Mouse (Mus musculus) lung, embryonic 14.5 days (tissue): ENCODE data around the gene Fblim1. TPM values are rescaled to one million over a fixed set of nuclear protein-coding genes. Genes with fewer than 3 reads are reported as not detected.
A peak's percentile ranks its signal among the peaks of the same experiment; 100 is the strongest.
"Not testable (repeated sequence)": the region's sequence is repeated elsewhere in the genome, so short reads cannot be mapped to it uniquely, and the experiment has no call there.

ENCODE experiments used
- ATAC-seq: fragments of 200-750 bp; cut with Nextera tagmentation; 2 replicates; pipeline ENCODE4 v1.8.0; 2017; ENCODE audit warnings: mild to moderate bottlenecking, moderate TSS enrichment, moderate library complexity; ENCODE audit not compliant: insufficient read depth
- DNase-seq: peaks from one replicate; pipeline ENCODE4 v3.0.0-alpha.2; 2015
- H3K27ac ChIP-seq: fragments of 300-500 bp; sonication (generic); 2 replicates; pipeline ENCODE4 v1.5.1; 2014; ENCODE audit warnings: low read depth, mild to moderate bottlenecking, moderate library complexity
- H3K27me3 ChIP-seq: fragments of 300-500 bp; sonication (generic); 2 replicates; pipeline ENCODE4 v1.6.1; 2014; ENCODE audit warnings: low read length, control low read depth; ENCODE audit not compliant: insufficient read depth
- H3K36me3 ChIP-seq: fragments of 300-500 bp; sonication (generic); 2 replicates; pipeline ENCODE4 v1.6.1; 2014; ENCODE audit warnings: control low read depth; ENCODE audit not compliant: insufficient read depth
- H3K4me1 ChIP-seq: fragments of 300-500 bp; sonication (generic); 2 replicates; pipeline ENCODE4 v1.6.1; 2014; ENCODE audit warnings: antibody characterized with exemption, control low read depth; ENCODE audit not compliant: insufficient read depth
- H3K4me2 ChIP-seq: fragments of 300-500 bp; sonication (generic); 2 replicates; pipeline ENCODE4 v1.6.1; 2014; ENCODE audit warnings: mild to moderate bottlenecking
- H3K4me3 ChIP-seq: fragments of 300-500 bp; sonication (generic); 2 replicates; pipeline ENCODE4 v1.5.1; 2014; ENCODE audit warnings: low read depth, low read length
- H3K9ac ChIP-seq: fragments of 300-500 bp; sonication (generic); 2 replicates; pipeline ENCODE4 v1.6.1; 2014
- H3K9me3 ChIP-seq: fragments of 300-500 bp; sonication (generic); 2 replicates; pipeline ENCODE4 v1.6.1; 2016; ENCODE audit warnings: low read depth, low read length, control low read depth
- CTCF ChIP-seq: IDR thresholded peaks from 2 replicates; pipeline ENCODE4 v1.5.1; 2016; ENCODE audit warnings: antibody characterized with exemption, low read depth
- WGBS: fragments of 180-500 bp; shearing (Covaris S2); extraction: QIAGEN DNeasy Blood & Tissue Kit; methylation state at CpG from one replicate; pipeline ENCODE4 v1.1.7; 2014; 5-methylcytosine and 5-hydroxymethylcytosine counted together
- polyA plus RNA-seq: library from polyadenylated mRNA; unstranded; fragments of >200 nt; fragmentation: Nextera tagmentation; extraction: Ambion mirVana; gene quantifications from 2 replicates; pipeline ENCODE4 v1.2.1, GENCODE M21; 2014

Gene Fblim1
- polyA plus RNA-seq, 1 experiment from 2014 or later: 89.2 TPM

- DNase-seq: peak; percentile 21
These were observed 32.4 kb downstream of the Fblim1 start for GRCm38 (mm10) chr4:141573359-141573966.

GRCm38 (mm10) chr4:141572668-141573358 lies 33.1 kb downstream of the Fblim1 start:
- no peaks in the 10 kb centered on the region for H3K9me3 ChIP-seq
- TF ChIP-seq CTCF: no peak
- H3K4me1 ChIP-seq: peaks cover 6% of the 10 kb centered on the region; the same call in 1 of the 2 replicates
- H3K4me2 ChIP-seq: no peak overlapping the region
- H3K27me3 ChIP-seq: no peaks in the 10 kb centered on the region
- WGBS: 72% methylated on average over 7 of the region's 7 CpGs
- H3K27ac ChIP-seq: peak overlapping the region; percentile 48; the same call in 1 of the 2 replicates
- DNase-seq: peak; percentile 28
- no peak overlapping the region for H3K4me3 ChIP-seq
- H3K9ac ChIP-seq: no peak overlapping the region
- peaks cover 15% of the 10 kb centered on the region for H3K36me3 ChIP-seq
- ATAC-seq: no peak

More at GRCm38 (mm10) chr4:141573359-141573966, 32.4 kb downstream of the Fblim1 start:
- 37% methylated on average over 6 of the region's 6 CpGs for WGBS
- Histone ChIP-seq H3K4me1 (peaks cover 6% of the 10 kb centered on the region; the same call in 1 of the 2 replicates), H3K9me3 (no peaks in the 10 kb centered on the region), H3K4me3 (no peak overlapping the region), H3K27ac (peak overlapping the region; percentile 48; the same call in 1 of the 2 replicates), H3K36me3 (peaks cover 21% of the 10 kb centered on the region), H3K27me3 (no peaks in the 10 kb centered on the region), H3K4me2 (no peak overlapping the region), H3K9ac (no peak overlapping the region; the same call in 1 of the 2 replicates)
- 0 out of 2 replicates have a peak, but pooled peaks have one; percentile 13 for TF ChIP-seq CTCF
- no peak for ATAC-seq

GRCm38 (mm10) chr4:141571934-141572333 lies 34.0 kb downstream of the Fblim1 start:
- TF ChIP-seq CTCF: no peak
- 51% methylated on average over 10 of the region's 10 CpGs for WGBS
- Histone ChIP-seq H3K27me3 (no peaks in the 10 kb centered on the region), H3K4me2 (no peak overlapping the region), H3K9ac (no peak overlapping the region), H3K4me1 (peaks cover 6% of the 10 kb centered on the region; the same call in 1 of the 2 replicates), H3K9me3 (no peaks in the 10 kb centered on the region), H3K27ac (no peak overlapping the region), H3K36me3 (peaks cover 6% of the 10 kb centered on the region), H3K4me3 (no peak overlapping the region)
- ATAC-seq (no peak), DNase-seq (no peak)

- Histone ChIP-seq H3K27ac (no peak overlapping the region), H3K36me3 (0 out of 2 replicates have a peak, but pooled peaks cover under 1% of the 10 kb centered on the region), H3K4me2 (no peak overlapping the region), H3K27me3 (no peaks in the 10 kb centered on the region), H3K4me1 (peaks cover 6% of the 10 kb centered on the region; the same call in 1 of the 2 replicates), H3K4me3 (no peak overlapping the region), H3K9ac (no peak overlapping the region), H3K9me3 (no peaks in the 10 kb centered on the region)
- WGBS: 42% methylated on average over 6 of the region's 6 CpGs
- no peak for TF ChIP-seq CTCF
- no peak for DNase-seq
- no peak for ATAC-seq
These were observed 34.6 kb downstream of the Fblim1 start for GRCm38 (mm10) chr4:141571337-141571739.

DNA sequence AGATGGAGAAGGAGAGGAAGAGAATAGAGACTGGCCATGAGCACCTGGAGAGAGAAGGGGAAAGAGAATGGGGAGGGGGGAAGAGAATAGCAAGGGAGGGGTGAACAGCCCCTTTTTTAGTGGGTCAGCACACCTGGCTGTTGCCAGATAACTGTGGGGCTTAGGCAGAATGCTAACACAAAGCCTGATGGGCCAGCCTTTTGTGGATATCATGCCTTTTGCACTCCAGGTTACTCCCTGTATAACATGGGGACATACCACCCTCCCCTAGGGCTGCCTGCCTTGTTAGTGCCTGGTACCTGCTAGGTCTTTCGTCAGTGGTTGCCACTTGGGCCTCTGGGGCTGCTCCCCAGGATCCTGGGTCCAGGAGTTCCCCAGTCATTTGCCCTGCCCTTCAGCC lies 35.1 kb downstream of the Fblim1 start:
- Histone ChIP-seq H3K9ac (no peak overlapping the region), H3K4me1 (peaks cover 6% of the 10 kb centered on the region; the same call in 1 of the 2 replicates), H3K9me3 (no peaks in the 10 kb centered on the region), H3K27ac (no peak overlapping the region), H3K4me3 (no peak overlapping the region), H3K36me3 (no peaks in the 10 kb centered on the region), H3K4me2 (no peak overlapping the region), H3K27me3 (no peaks in the 10 kb centered on the region)
- ATAC-seq (no peak), DNase-seq (no peak)
- TF ChIP-seq CTCF: no peak
- 80% methylated on average over 1 of the region's 1 CpGs for WGBS

DNA sequence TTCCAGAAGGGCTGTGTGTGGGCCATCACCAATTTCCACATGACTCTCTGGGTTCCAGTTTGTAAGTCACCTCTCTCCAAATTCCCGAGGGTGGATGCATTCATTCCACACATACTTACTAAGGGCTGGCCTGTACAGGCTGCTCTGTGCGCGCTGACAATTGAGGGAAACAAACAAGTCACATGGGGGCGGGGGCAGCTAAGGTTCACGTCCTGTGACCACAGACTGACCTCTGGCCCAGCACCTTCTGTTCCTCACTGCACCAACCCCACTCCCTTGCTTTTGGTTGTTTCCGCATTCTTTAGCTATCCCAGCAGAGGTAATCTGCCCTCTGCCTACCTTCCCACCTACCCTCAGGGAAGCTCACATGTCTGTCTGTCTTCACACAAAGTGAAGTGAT lies 35.9 kb downstream of the Fblim1 start:
- Histone ChIP-seq H3K4me2 (no peak overlapping the region), H3K4me1 (peaks cover 6% of the 10 kb centered on the region; the same call in 1 of the 2 replicates), H3K4me3 (no peak overlapping the region), H3K27ac (no peak overlapping the region), H3K9ac (no peak overlapping the region), H3K9me3 (no peaks in the 10 kb centered on the region), H3K27me3 (no peaks in the 10 kb centered on the region), H3K36me3 (no peaks in the 10 kb centered on the region)
- no peak for DNase-seq
- 46% methylated on average over 6 of the region's 6 CpGs for WGBS
- ATAC-seq: no peak
- no peak for TF ChIP-seq CTCF

DNA sequence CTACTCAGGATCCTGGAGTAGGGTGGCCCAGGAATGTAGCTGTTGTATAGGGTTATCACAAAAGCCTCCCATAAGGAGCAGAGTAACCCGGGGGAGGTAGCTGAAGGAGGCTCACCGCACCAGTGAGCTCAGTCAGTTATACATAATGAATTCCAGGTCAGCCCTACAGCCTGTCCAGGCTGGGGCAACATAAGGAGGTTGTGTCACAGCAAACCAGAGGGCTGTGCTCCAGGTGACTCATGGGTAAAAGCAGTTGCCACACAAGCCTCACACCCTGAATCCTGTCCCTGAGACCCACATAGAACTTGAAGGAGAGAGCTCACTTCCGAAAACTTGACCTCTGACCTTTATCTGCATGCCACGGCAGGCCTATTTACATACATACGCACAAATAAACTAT lies 36.9 kb downstream of the Fblim1 start:
- 85% methylated on average over 5 of the region's 5 CpGs for WGBS
- H3K9ac ChIP-seq: no peak overlapping the region
- ATAC-seq: no peak
- H3K9me3 ChIP-seq: no peaks in the 10 kb centered on the region
- no peaks in the 10 kb centered on the region for H3K36me3 ChIP-seq
- no peak overlapping the region for H3K4me3 ChIP-seq
- H3K27ac ChIP-seq: no peak overlapping the region
- no peak for TF ChIP-seq CTCF
- peaks cover 6% of the 10 kb centered on the region; the same call in 1 of the 2 replicates for H3K4me1 ChIP-seq
- DNase-seq: no peak
- no peak overlapping the region for H3K4me2 ChIP-seq
- H3K27me3 ChIP-seq: no peaks in the 10 kb centered on the region

DNA sequence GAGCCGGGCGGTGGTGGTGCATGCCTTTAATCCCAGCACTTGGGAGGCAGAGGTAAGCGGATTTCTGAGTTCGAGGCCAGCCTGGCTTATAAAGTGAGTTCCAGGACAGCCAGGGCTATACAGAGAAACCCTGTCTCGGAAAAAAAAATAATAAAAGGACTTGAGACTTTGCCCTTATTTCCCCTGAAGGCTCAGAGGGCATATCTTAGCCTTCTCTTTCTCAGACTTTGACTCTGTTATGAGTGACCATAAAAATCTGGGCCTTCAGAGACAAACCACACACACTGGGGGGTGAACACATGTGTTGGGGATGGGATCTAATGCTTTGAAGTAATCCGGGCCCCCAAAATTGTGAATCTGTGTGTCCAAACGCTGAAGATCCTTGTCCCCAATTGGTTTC lies 38.7 kb downstream of the Fblim1 start:
- H3K4me3 ChIP-seq, ATAC-seq, H3K27me3 ChIP-seq, H3K9me3 ChIP-seq, DNase-seq, H3K36me3 ChIP-seq, H3K9ac ChIP-seq, H3K4me1 ChIP-seq, H3K27ac ChIP-seq, H3K4me2 ChIP-seq: not testable (repeated sequence)
- WGBS: 84% methylated on average over 7 of the region's 7 CpGs
